Mouse (Mus musculus): Measurements from ENCODE around the gene Ncoa6. TPM values are rescaled to one million over a fixed set of nuclear protein-coding genes. Genes with fewer than 3 reads are reported as not detected.
A peak's percentile ranks its signal among the peaks of the same experiment; 100 is the strongest.

Gene Ncoa6
- total RNA-seq (2014; rRNA removed), result 32.4 and 45.8 TPM in 2 replicates
- polyA plus RNA-seq (2015; fragmentation: Nextera tagmentation; extraction: Ambion mirVana), result 23.5 and 26.8 TPM in 2 replicates

GRCm38 (mm10) chr2:155473570-155474088 lies at the start of gene Ncoa6:
Gene Ncoa6 (minus strand): TSS chr2:155473894.
- Histone ChIP-seq H3K27ac (ENCODE audit: low read depth, low read length) (peak within 1 kb of the TSS; percentile 94), H3K9me3 (ENCODE audit: low read length) (no peaks in the 10 kb centered on the region), H3K36me3 (ENCODE audit: insufficient read depth) (no peaks in the 10 kb centered on the region), H3K9ac (peak within 1 kb of the TSS; percentile 95), H3K4me3 (ENCODE audit: low read depth, low read length) (peak within 1 kb of the TSS; percentile 100), H3K27me3 (ENCODE audit: insufficient read depth, low read length) (no peaks in the 10 kb centered on the region), H3K4me2 (ENCODE audit: low read depth) (peak within 1 kb of the TSS; percentile 82), H3K4me1 (ENCODE audit: insufficient read depth) (peaks cover 12% of the 10 kb centered on the region; the same call in 1 of the 2 replicates)
- no peak for TF ChIP-seq CTCF (IDR thresholded peaks at IDR 0.05; ENCODE audit: low read depth)
- peak; percentile 84 for ATAC-seq
- under 1% methylated on average over 57 of the region's 72 CpGs for WGBS
- DNase-seq, result peak; percentile 92

DNA sequence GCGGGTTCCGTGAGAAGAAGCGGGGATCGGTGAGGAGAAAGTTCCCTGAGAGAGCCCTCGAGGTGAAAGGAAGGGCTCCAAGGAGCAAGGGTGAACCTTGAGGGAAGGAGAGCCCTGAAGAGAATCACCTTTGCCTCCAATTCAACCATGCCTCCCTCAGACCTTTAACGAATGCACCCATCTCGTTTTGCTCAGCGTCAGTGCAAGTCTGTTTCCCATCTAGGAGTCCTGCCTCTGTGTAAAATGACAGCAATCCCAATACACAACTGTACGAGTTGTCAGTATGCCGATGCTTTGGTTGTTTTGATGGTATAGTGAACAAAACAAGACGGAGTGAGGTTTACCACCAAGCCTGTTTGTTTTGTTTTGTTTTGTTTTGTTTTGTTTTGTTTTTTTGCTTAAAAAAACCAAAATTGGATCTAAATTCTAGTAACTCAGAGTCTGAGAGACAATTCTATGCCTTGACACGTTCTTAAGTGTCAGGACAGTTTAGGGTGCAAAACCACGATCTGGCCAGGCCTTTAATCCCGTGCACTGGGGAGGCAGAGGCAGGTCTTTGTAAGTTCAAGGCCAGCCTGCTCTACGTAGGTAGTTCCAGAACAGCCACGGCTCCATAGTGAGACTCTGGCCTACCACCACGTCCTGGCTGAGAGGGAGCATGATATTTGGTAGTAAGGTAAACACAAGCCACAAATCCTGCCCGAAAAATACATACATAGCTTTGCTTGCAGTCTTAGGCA lies 45.0 kb upstream of the Ncoa6 start:
- H3K9me3 ChIP-seq (ENCODE audit: low read length), result no peaks in the 10 kb centered on the region
- H3K4me1 ChIP-seq (ENCODE audit: insufficient read depth), result peaks cover 3% of the 10 kb centered on the region; the same call in 1 of the 2 replicates
- no peak for ATAC-seq
- no peak for DNase-seq
- no peak overlapping the region for H3K27ac ChIP-seq (ENCODE audit: low read depth, low read length)
- no peaks in the 10 kb centered on the region for H3K27me3 ChIP-seq (ENCODE audit: insufficient read depth, low read length)
- H3K4me3 ChIP-seq (ENCODE audit: low read depth, low read length), result peak overlapping the region; percentile 81
- 24% methylated on average over 18 of the region's 18 CpGs for WGBS
- peak overlapping the region; percentile 62 for H3K9ac ChIP-seq
- TF ChIP-seq CTCF (IDR thresholded peaks at IDR 0.05; ENCODE audit: low read depth), result no peak
- H3K4me2 ChIP-seq (ENCODE audit: low read depth), result peak overlapping the region; percentile 76
- H3K36me3 ChIP-seq (ENCODE audit: insufficient read depth), result no peaks in the 10 kb centered on the region

- Histone ChIP-seq H3K4me1 (ENCODE audit: insufficient read depth) (peaks cover 12% of the 10 kb centered on the region; the same call in 1 of the 2 replicates), H3K9ac (peak within 1 kb of the TSS; percentile 62), H3K4me2 (ENCODE audit: low read depth) (peak within 1 kb of the TSS; percentile 76), H3K4me3 (ENCODE audit: low read depth, low read length) (peak within 1 kb of the TSS; percentile 81), H3K27ac (ENCODE audit: low read depth, low read length) (peak within 1 kb of the TSS; percentile 76), H3K9me3 (ENCODE audit: low read length) (no peaks in the 10 kb centered on the region), H3K27me3 (ENCODE audit: insufficient read depth, low read length) (no peaks in the 10 kb centered on the region), H3K36me3 (ENCODE audit: insufficient read depth) (no peaks in the 10 kb centered on the region)
- 4% methylated on average over 69 of the region's 70 CpGs for WGBS
- ATAC-seq, result peak; percentile 98
- peak; percentile 83 for TF ChIP-seq CTCF (IDR thresholded peaks at IDR 0.05; ENCODE audit: low read depth)
- DNase-seq, result peak; percentile 96
Measured at GRCm38 (mm10) chr2:155517455-155518423, 44.0 kb upstream of the Ncoa6 start, which contains the start of the genes Acss2 and Ggt7. Gene Acss2 (plus strand): TSS chr2:155517948. Gene Ggt7 (minus strand): TSS chr2:155518237.

DNA sequence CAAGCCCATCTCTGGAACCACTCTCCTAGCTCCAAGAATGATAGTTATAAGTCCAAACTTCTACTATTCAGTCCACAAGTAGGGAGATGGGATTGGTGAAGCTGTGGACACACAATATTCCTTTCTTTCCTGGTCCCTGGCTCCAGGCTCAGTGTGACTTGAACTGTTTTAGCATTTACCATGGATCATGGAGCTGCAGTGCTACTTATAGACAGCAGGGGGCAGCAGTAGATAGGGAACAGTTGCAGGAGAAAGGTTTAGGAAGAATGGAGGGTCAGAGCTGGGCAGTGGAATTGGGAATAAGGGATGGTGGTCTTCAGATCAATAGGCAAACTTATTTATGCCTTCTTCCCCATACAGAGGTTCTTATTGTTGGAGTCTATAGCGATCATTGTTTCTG lies 42.2 kb upstream of the Ncoa6 start:
- Histone ChIP-seq H3K9ac (no peak overlapping the region), H3K4me1 (ENCODE audit: insufficient read depth) (peaks cover 17% of the 10 kb centered on the region; the same call in 1 of the 2 replicates), H3K27me3 (ENCODE audit: insufficient read depth, low read length) (no peaks in the 10 kb centered on the region), H3K4me3 (ENCODE audit: low read depth, low read length) (no peak overlapping the region), H3K27ac (ENCODE audit: low read depth, low read length) (no peak overlapping the region), H3K9me3 (ENCODE audit: low read length) (no peaks in the 10 kb centered on the region), H3K4me2 (ENCODE audit: low read depth) (no peak overlapping the region), H3K36me3 (ENCODE audit: insufficient read depth) (no peaks in the 10 kb centered on the region)
- DNase-seq, result peak; percentile 87
- 24% methylated on average over 1 of the region's 1 CpGs for WGBS
- TF ChIP-seq CTCF (IDR thresholded peaks at IDR 0.05; ENCODE audit: low read depth), result peak; percentile 98
- ATAC-seq, result no peak

DNA sequence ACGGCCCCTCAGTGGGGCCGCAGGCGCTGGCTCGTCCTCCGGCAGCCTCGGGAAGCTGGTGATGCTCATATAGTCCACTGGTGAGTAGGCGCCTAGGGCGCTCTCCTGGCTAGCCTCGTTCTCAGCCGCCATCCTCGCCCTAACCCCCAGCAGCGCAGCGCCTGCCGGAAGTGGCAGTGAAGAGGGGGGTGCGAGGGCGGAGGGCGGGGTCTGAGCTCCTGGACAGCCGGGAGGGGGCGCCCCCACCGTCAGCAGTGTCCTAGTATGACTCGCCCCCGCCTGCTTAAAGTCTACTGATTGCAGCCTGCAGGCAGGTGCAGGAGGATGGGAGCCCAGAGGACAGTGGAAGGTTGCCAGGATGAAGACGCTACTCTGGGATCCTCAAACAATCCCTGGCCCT lies 41.0 kb upstream of the Ncoa6 start:
- TF ChIP-seq CTCF (IDR thresholded peaks at IDR 0.05; ENCODE audit: low read depth), result peak; percentile 64
- H3K9me3 ChIP-seq (ENCODE audit: low read length), result no peaks in the 10 kb centered on the region
- H3K4me1 ChIP-seq (ENCODE audit: insufficient read depth), result peaks cover 17% of the 10 kb centered on the region; the same call in 1 of the 2 replicates
- WGBS, result under 1% methylated on average over 22 of the region's 23 CpGs
- peak; percentile 30 for ATAC-seq
- H3K27ac ChIP-seq (ENCODE audit: low read depth, low read length), result peak overlapping the region; percentile 80
- no peaks in the 10 kb centered on the region; the same call in 1 of the 2 replicates for H3K36me3 ChIP-seq (ENCODE audit: insufficient read depth)
- peak overlapping the region; percentile 81 for H3K4me2 ChIP-seq (ENCODE audit: low read depth)
- peak; percentile 83 for DNase-seq
- H3K27me3 ChIP-seq (ENCODE audit: insufficient read depth, low read length), result no peaks in the 10 kb centered on the region
- H3K4me3 ChIP-seq (ENCODE audit: low read depth, low read length), result peak overlapping the region; percentile 79
- H3K9ac ChIP-seq, result peak overlapping the region; percentile 89

- H3K27ac ChIP-seq (ENCODE audit: low read depth, low read length), result 0 out of 2 replicates have a peak overlapping the region, but pooled peaks have one; percentile 80
- H3K9me3 ChIP-seq (ENCODE audit: low read length), result no peaks in the 10 kb centered on the region
- H3K4me3 ChIP-seq (ENCODE audit: low read depth, low read length), result peak overlapping the region; percentile 79
- H3K4me2 ChIP-seq (ENCODE audit: low read depth), result peak overlapping the region; percentile 81
- DNase-seq (peak; percentile 45), ATAC-seq (no peak)
- H3K9ac ChIP-seq, result peak overlapping the region; percentile 89
- peaks cover 17% of the 10 kb centered on the region; the same call in 1 of the 2 replicates for H3K4me1 ChIP-seq (ENCODE audit: insufficient read depth)
- no peak for TF ChIP-seq CTCF (IDR thresholded peaks at IDR 0.05; ENCODE audit: low read depth)
- H3K27me3 ChIP-seq (ENCODE audit: insufficient read depth, low read length), result no peaks in the 10 kb centered on the region
- WGBS, result 65% methylated on average over 5 of the region's 5 CpGs
- no peaks in the 10 kb centered on the region; the same call in 1 of the 2 replicates for H3K36me3 ChIP-seq (ENCODE audit: insufficient read depth)
Measured at GRCm38 (mm10) chr2:155513543-155513942, 39.8 kb upstream of the Ncoa6 start.
